Comparison of ENCODE assay signal across 20 mouse cellular contexts in the genomic region with DNA sequence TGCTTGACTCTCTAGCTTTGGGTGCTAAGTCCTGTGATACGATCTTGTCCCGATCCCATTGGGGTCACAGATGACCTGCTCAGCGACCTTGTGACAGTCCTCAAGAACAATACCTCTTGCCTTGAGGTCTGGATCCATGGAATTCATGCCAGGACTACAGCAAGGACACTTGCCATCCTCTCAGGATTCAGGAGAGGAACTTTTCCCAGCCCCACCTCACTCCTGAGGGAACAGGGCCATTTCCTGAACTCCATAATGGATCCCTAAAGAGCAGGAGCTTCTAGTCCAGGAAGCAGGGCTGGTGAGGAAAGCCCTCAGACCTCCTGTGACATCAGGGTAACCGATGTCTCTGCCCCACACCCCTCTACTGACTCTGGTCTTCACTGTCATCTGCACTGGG. TPM values are rescaled to one million over a fixed set of nuclear protein-coding genes. Genes with fewer than 3 reads are reported as not detected.
DNase-seq lines count a peak whose midpoint lies in the region; ATAC-seq and TF ChIP-seq lines count a peak whose summit lies in the region.
"Had no signal": no experiment of that assay in that cellular context is flagged by ENCODE, and none has a peak within 500 bp of the region (broad histone marks: within the 10 kb centered on the region; RNA-seq: fewer than 3 reads in every experiment).

No protein-coding gene starts in this region.

- no peak overlapping the region for H3K4me2 ChIP-seq in heart, embryonic 11.5 days
- H3K4me2 ChIP-seq: heart, embryonic 15.5 days; hindbrain, embryonic 12.5 days; hindbrain, embryonic 15.5 days had no signal

- H3K9me3 ChIP-seq in heart, embryonic 11.5 days (replicated peaks; ENCODE audit: control insufficient read depth, low read length): no peaks in the 10 kb centered on the region
- H3K9me3 ChIP-seq: heart, embryonic 15.5 days; hindbrain, embryonic 12.5 days; hindbrain, embryonic 15.5 days had no signal

- H3K9ac ChIP-seq in heart, adult 2 months (ENCODE audit: low read depth, low read length): no peak overlapping the region
- no peak overlapping the region for H3K9ac ChIP-seq in heart, embryonic 11.5 days (ENCODE audit: low read depth, low read length)
- H3K9ac ChIP-seq: forebrain, postnatal 0 days; heart, embryonic 15.5 days; hindbrain, embryonic 12.5 days; hindbrain, embryonic 15.5 days had no signal

- peak; percentile 42; the same call in 1 of the 2 replicates for TF ChIP-seq POLR2A in heart, adult 2 months (IDR thresholded peaks at IDR 0.05; ENCODE audit: insufficient read depth, low read depth, low read length)
- no peak for TF ChIP-seq POLR2A in kidney, adult 2 months (IDR thresholded peaks at IDR 0.05; ENCODE audit: low read depth, low read length)

- no peak for ATAC-seq in heart, embryonic 11.5 days (replicated peaks; ENCODE audit: insufficient number of reproducible peaks, low FRiP score, low TSS enrichment)
- ATAC-seq in erythroblast, adult 5-6 weeks (replicated peaks; ENCODE audit: low FRiP score, poor library complexity, severe bottlenecking): no peak
- ATAC-seq: activated CD4-positive, CD25-positive, alpha-beta regulatory T cell, adult 4 months; forebrain, embryonic 14.5 days; forebrain, postnatal 0 days; intestine, postnatal 0 days had no signal

- 53% methylated on average over 4 of the region's 4 CpGs for WGBS in heart, adult 2 months
- 74% methylated on average over 4 of the region's 4 CpGs for WGBS in heart, embryonic 11.5 days (ENCODE audit: insufficient replicate concordance)
- WGBS in kidney, adult 2 months: 71% methylated on average over 4 of the region's 4 CpGs

- H3K27me3 ChIP-seq in heart, adult 2 months (ENCODE audit: control insufficient read depth, insufficient read depth, low read length): no peaks in the 10 kb centered on the region
- H3K27me3 ChIP-seq in heart, embryonic 11.5 days (ENCODE audit: control insufficient read depth, insufficient read depth, low read length): no peaks in the 10 kb centered on the region
- no peaks in the 10 kb centered on the region for H3K27me3 ChIP-seq in kidney, adult 2 months (replicated peaks; ENCODE audit: control insufficient read depth, insufficient read depth, low read length)
- H3K27me3 ChIP-seq: hindbrain, embryonic 12.5 days; hindbrain, embryonic 15.5 days had no signal

- H3K27ac ChIP-seq in gastrocnemius, adult 2 months: peak overlapping the region; percentile 85
- peak overlapping the region; percentile 89 for H3K27ac ChIP-seq in heart, adult 2 months
- H3K27ac ChIP-seq in heart, embryonic 11.5 days (ENCODE audit: low read depth, low read length): no peak overlapping the region
- H3K27ac ChIP-seq in kidney, adult 2 months (ENCODE audit: insufficient read depth, low read depth, low read length): no peak overlapping the region
- H3K27ac ChIP-seq: heart, embryonic 15.5 days; hindbrain, embryonic 12.5 days; hindbrain, embryonic 15.5 days had no signal

- no peak overlapping the region for H3K4me3 ChIP-seq in gastrocnemius, adult 2 months
- no peak overlapping the region for H3K4me3 ChIP-seq in heart, adult 2 months
- H3K4me3 ChIP-seq in heart, embryonic 11.5 days (ENCODE audit: low read depth, low read length): no peak overlapping the region
- H3K4me3 ChIP-seq in kidney, adult 2 months (ENCODE audit: insufficient read depth, low read depth, low read length): no peak overlapping the region
- H3K4me3 ChIP-seq: heart, embryonic 15.5 days; hindbrain, embryonic 12.5 days; hindbrain, embryonic 15.5 days had no signal

- TF ChIP-seq EP300 in heart, adult 2 months (IDR thresholded peaks at IDR 0.05; ENCODE audit: insufficient read depth, low read depth, low read length): peak; percentile 97

- DNase-seq in gastrocnemius, adult 2 months: no peak
- no peak for DNase-seq in gastrocnemius, postnatal 36 days
- peak; percentile 44 to 59 for DNase-seq in heart, adult 2 months
- DNase-seq in kidney, adult 2 months: peak; percentile 59
- no peak for DNase-seq in kidney, adult 9 months
- no peak for DNase-seq in neural tube, embryonic 10.5 days (ENCODE audit: extremely low spot score, low spot score)
- DNase-seq: adrenal gland, adult 8-10 months; adrenal gland, postnatal 25 days; cerebellum, postnatal 14 days; forebrain, postnatal 0 days; gastrocnemius, postnatal 25 days; kidney, adult 8-10 months had no signal

- no peaks in the 10 kb centered on the region for H3K79me2 ChIP-seq in heart, adult 2 months (replicated peaks; ENCODE audit: control insufficient read depth, insufficient read depth, low read length)

- H3K4me1 ChIP-seq in heart, adult 2 months (ENCODE audit: control insufficient read depth, insufficient read depth, low read length): peaks cover 36% of the 10 kb centered on the region
- H3K4me1 ChIP-seq in heart, embryonic 11.5 days (ENCODE audit: control insufficient read depth, insufficient read depth, low read length): peaks cover 3% of the 10 kb centered on the region; the same call in 1 of the 2 replicates
- H3K4me1 ChIP-seq in kidney, adult 2 months (ENCODE audit: control insufficient read depth, insufficient read depth, low read length): peaks cover 8% of the 10 kb centered on the region
- H3K4me1 ChIP-seq: hindbrain, embryonic 15.5 days had no signal

- TF ChIP-seq CTCF in gastrocnemius, adult 2 months (IDR thresholded peaks at IDR 0.05): no peak
- TF ChIP-seq CTCF in heart, adult 2 months (IDR thresholded peaks at IDR 0.05): no peak
- no peak for TF ChIP-seq CTCF in kidney, adult 2 months (conservative IDR thresholded peaks at IDR 0.05; ENCODE audit: insufficient read depth, insufficient read length, low read depth, low read length)

- intact Hi-C loops in gastrocnemius, adult 2 months (cut with DNase I): no loop called here
- intact Hi-C loops in gastrocnemius, postnatal 36 days (cut with DNase I): no loop called here
- intact Hi-C loops in heart, adult 2 months (cut with DNase I): loop anchor here (2.0 kb wide), 1 partner anchor 41 kb away; no protein-coding TSS in a partner anchor

- H3K36me3 ChIP-seq in heart, adult 2 months (ENCODE audit: control insufficient read depth, insufficient read depth, low read length): no peaks in the 10 kb centered on the region
- no peaks in the 10 kb centered on the region for H3K36me3 ChIP-seq in heart, embryonic 11.5 days (ENCODE audit: control insufficient read depth, insufficient read depth, low read length)
- no peaks in the 10 kb centered on the region for H3K36me3 ChIP-seq in kidney, adult 2 months (ENCODE audit: control insufficient read depth, insufficient read depth, low read length)
- H3K36me3 ChIP-seq: heart, embryonic 15.5 days; hindbrain, embryonic 12.5 days; hindbrain, embryonic 15.5 days had no signal

RNA-seq across cellular contexts. Expression of a gene that starts 34.1 kb away (rescaled TPM):
- total RNA-seq in gastrocnemius, adult 2 months (2021): 10 to 100 TPM; 26.0 to 49.7 TPM
- total RNA-seq in gastrocnemius, postnatal 36 days (2021): 10 to 100 TPM; 26.0 to 29.3 TPM
- 100 to 1,000 TPM in 1 of 2 experiments, 10 to 100 TPM in 1; 58.4 to 104 TPM for total RNA-seq in heart, adult 2 months (2021)
- polyA plus RNA-seq in heart, adult 2 months (2012; rRNA removed): 30.3 and 40.2 TPM in 2 replicates
- 8.8 and 11.3 TPM in 2 replicates for polyA plus RNA-seq in heart, embryonic 11.5 days (2014; fragmentation: Nextera tagmentation; extraction: Ambion mirVana)
- 15.1 and 16.6 TPM in 2 replicates for polyA plus RNA-seq in kidney, adult 2 months (2012; rRNA removed)
- 1.7 and 3.1 TPM in 2 replicates for total RNA-seq in erythroblast, adult 5-6 weeks (2015; ENCODE audit: low replicate concordance)
- 2.0 and 5.6 TPM in 2 replicates for total RNA-seq in erythroblast, adult 5-6 weeks (2017; ENCODE audit: low replicate concordance)

Comparison
In these comparisons a context has a peak if more than half of its experiments do, and no peak if none do; other contexts are left out.
1. DNase-seq: peak in heart, adult 2 months (2 of 2) and kidney, adult 2 months (single experiment); none in gastrocnemius, adult 2 months (single experiment), gastrocnemius, postnatal 36 days (0 of 2), kidney, adult 9 months (single experiment) and neural tube, embryonic 10.5 days (single experiment).
2. H3K27ac ChIP-seq: peak in gastrocnemius, adult 2 months (single experiment) and heart, adult 2 months (single experiment); none in heart, embryonic 11.5 days (single experiment) and kidney, adult 2 months (single experiment).
3. RNA of a gene that starts 34.1 kb away (total RNA-seq): 58.4 to 104 TPM in heart, adult 2 months, 26.0 to 49.7 TPM in gastrocnemius, adult 2 months and 26.0 to 29.3 TPM in gastrocnemius, postnatal 36 days; 1.7 to 5.6 TPM in erythroblast, adult 5-6 weeks; every median in the first group is over 4 times any median in the second.